Mouse (Mus musculus) forebrain, embryonic 12.5 days (tissue): ENCODE results near the gene Chfr. TPM values are rescaled to one million over a fixed set of nuclear protein-coding genes. Genes with fewer than 3 reads are reported as not detected.

ENCODE experiments used
- ATAC-seq: fragments of 200-750 bp; cut with Nextera tagmentation; 2 replicates; pipeline ENCODE4 v1.8.0; 2017; ENCODE audit warnings: moderate TSS enrichment; ENCODE audit not compliant: low FRiP score
- H3K27ac ChIP-seq: fragments of 300-500 bp; sonication (generic); 2 replicates; pipeline ENCODE4 v1.5.1; 2016; ENCODE audit warnings: mild to moderate bottlenecking
- H3K27me3 ChIP-seq: fragments of 300-500 bp; sonication (generic); 2 replicates; pipeline ENCODE4 v1.6.1; 2016; ENCODE audit warnings: mild to moderate bottlenecking
- H3K36me3 ChIP-seq: fragments of 300-500 bp; sonication (generic); replicated peaks from 2 replicates; pipeline ENCODE4 v1.6.1; 2016; ENCODE audit warnings: mild to moderate bottlenecking
- H3K4me1 ChIP-seq: fragments of 300-500 bp; sonication (generic); 2 replicates; pipeline ENCODE4 v1.6.1; 2016
- H3K4me2 ChIP-seq: fragments of 300-500 bp; sonication (generic); 2 replicates; pipeline ENCODE4 v1.6.1; 2016; ENCODE audit warnings: mild to moderate bottlenecking, moderate library complexity
- H3K4me3 ChIP-seq: fragments of 300-500 bp; sonication (generic); replicated peaks from 2 replicates; pipeline ENCODE4 v1.5.1; 2016; ENCODE audit warnings: mild to moderate bottlenecking
- H3K9ac ChIP-seq: fragments of 300-500 bp; sonication (generic); 2 replicates; pipeline ENCODE4 v1.6.1; 2016; ENCODE audit warnings: mild to moderate bottlenecking
- H3K9me3 ChIP-seq: fragments of 300-500 bp; sonication (generic); 2 replicates; pipeline ENCODE4 v1.6.1; 2016
- WGBS: fragments of 180-500 bp; shearing (Covaris S2); methylation state at CpG from one replicate; pipeline ENCODE4 v1.1.7; 2016; 5-methylcytosine and 5-hydroxymethylcytosine counted together
- polyA plus RNA-seq: library from polyadenylated mRNA; unstranded; fragments of >200 nt; fragmentation: Nextera tagmentation; extraction: Ambion mirVana; gene quantifications from 2 replicates; pipeline ENCODE4 v1.2.1, GENCODE M21; 2016

Chfr gene
- polyA plus RNA-seq, 1 experiment from 2014 or later, result 81.8 TPM

- H3K9ac ChIP-seq, result no peak overlapping the region
- no peak for ATAC-seq
- H3K27me3 ChIP-seq, result no peaks in the 10 kb centered on the region
- peaks cover 7% of the 10 kb centered on the region; the same call in 1 of the 2 replicates for H3K4me1 ChIP-seq
- H3K9me3 ChIP-seq, result no peaks in the 10 kb centered on the region
- no peak overlapping the region for H3K4me2 ChIP-seq
- WGBS, result 100% methylated on average over 3 of the region's 3 CpGs
- H3K27ac ChIP-seq, result no peak overlapping the region
- peaks cover 28% of the 10 kb centered on the region for H3K36me3 ChIP-seq
- H3K4me3 ChIP-seq, result no peak overlapping the region
Observed at GRCm38 (mm10) chr5:110139325-110139724, 3.7 kb downstream of the Chfr start.

GRCm38 (mm10) chr5:110140424-110140823 is 4.8 kb downstream of the Chfr start:
- ATAC-seq, result no peak
- Histone ChIP-seq H3K4me1 (peaks cover 7% of the 10 kb centered on the region; the same call in 1 of the 2 replicates), H3K27ac (no peak overlapping the region), H3K36me3 (peaks cover 39% of the 10 kb centered on the region), H3K9ac (no peak overlapping the region), H3K4me2 (no peak overlapping the region), H3K9me3 (no peaks in the 10 kb centered on the region), H3K4me3 (no peak overlapping the region), H3K27me3 (no peaks in the 10 kb centered on the region)
- WGBS, result 89% methylated on average over 7 of the region's 7 CpGs

GRCm38 (mm10) chr5:110142309-110142708 is 6.7 kb downstream of the Chfr start:
- Histone ChIP-seq H3K27me3 (no peaks in the 10 kb centered on the region), H3K9ac (no peak overlapping the region), H3K9me3 (no peaks in the 10 kb centered on the region), H3K4me3 (no peak overlapping the region), H3K4me2 (no peak overlapping the region), H3K4me1 (no peaks in the 10 kb centered on the region), H3K36me3 (peaks cover 55% of the 10 kb centered on the region), H3K27ac (no peak overlapping the region)
- ATAC-seq, result no peak
- 92% methylated on average over 2 of the region's 2 CpGs for WGBS

GRCm38 (mm10) chr5:110143007-110143406 is 7.4 kb downstream of the Chfr start:
- Histone ChIP-seq H3K9ac (no peak overlapping the region), H3K4me1 (no peaks in the 10 kb centered on the region), H3K36me3 (peaks cover 62% of the 10 kb centered on the region), H3K4me3 (no peak overlapping the region), H3K27ac (no peak overlapping the region), H3K27me3 (no peaks in the 10 kb centered on the region), H3K9me3 (no peaks in the 10 kb centered on the region), H3K4me2 (no peak overlapping the region)
- WGBS, result 88% methylated on average over 5 of the region's 5 CpGs
- no peak for ATAC-seq

- Histone ChIP-seq H3K9me3 (no peaks in the 10 kb centered on the region), H3K4me2 (no peak overlapping the region), H3K36me3 (peaks cover 57% of the 10 kb centered on the region), H3K27me3 (no peaks in the 10 kb centered on the region), H3K9ac (no peak overlapping the region), H3K4me1 (no peaks in the 10 kb centered on the region), H3K27ac (no peak overlapping the region), H3K4me3 (no peak overlapping the region)
- 97% methylated on average over 4 of the region's 4 CpGs for WGBS
- ATAC-seq, result no peak
Observed at GRCm38 (mm10) chr5:110169374-110169773, 33.7 kb downstream of the Chfr start.

GRCm38 (mm10) chr5:110176362-110177020 is 40.8 kb downstream of the Chfr start, which contains the start of gene Golga3:
Gene Golga3 (plus strand): TSS chr5:110176701.
- H3K27ac ChIP-seq, result peak within 1 kb of the TSS; percentile 67
- peak within 1 kb of the TSS; percentile 87 for H3K4me2 ChIP-seq
- H3K9me3 ChIP-seq, result no peaks in the 10 kb centered on the region
- peaks cover 6% of the 10 kb centered on the region for H3K36me3 ChIP-seq
- H3K4me3 ChIP-seq, result peak within 1 kb of the TSS; percentile 92
- H3K9ac ChIP-seq, result peak within 1 kb of the TSS; percentile 87
- peaks cover 13% of the 10 kb centered on the region for H3K4me1 ChIP-seq
- WGBS, result under 1% methylated on average over 41 of the region's 41 CpGs
- peak; percentile 99 for ATAC-seq
- no peaks in the 10 kb centered on the region for H3K27me3 ChIP-seq

- H3K4me2 ChIP-seq, result peak overlapping the region; percentile 87
- H3K9me3 ChIP-seq, result no peaks in the 10 kb centered on the region
- peak overlapping the region; percentile 67 for H3K27ac ChIP-seq
- peak overlapping the region; percentile 87 for H3K9ac ChIP-seq
- 6% methylated on average over 19 of the region's 19 CpGs for WGBS
- peak overlapping the region; percentile 92 for H3K4me3 ChIP-seq
- H3K36me3 ChIP-seq, result peaks cover 5% of the 10 kb centered on the region; the same call in 1 of the 2 replicates
- no peaks in the 10 kb centered on the region for H3K27me3 ChIP-seq
- H3K4me1 ChIP-seq, result peaks cover 13% of the 10 kb centered on the region
- ATAC-seq, result peak; percentile 30; the same call in 1 of the 2 replicates
Observed at GRCm38 (mm10) chr5:110177021-110177420, 41.4 kb downstream of the Chfr start.

GRCm38 (mm10) chr5:110178628-110179027 is 43.0 kb downstream of the Chfr start:
- peaks cover 8% of the 10 kb centered on the region; the same call in 1 of the 2 replicates for H3K36me3 ChIP-seq
- H3K4me1 ChIP-seq, result peaks cover 13% of the 10 kb centered on the region
- no peak for ATAC-seq
- no peak overlapping the region for H3K9ac ChIP-seq
- no peaks in the 10 kb centered on the region for H3K9me3 ChIP-seq
- no peak overlapping the region for H3K27ac ChIP-seq
- no peak overlapping the region for H3K4me2 ChIP-seq
- WGBS, result 86% methylated on average over 2 of the region's 2 CpGs
- H3K4me3 ChIP-seq, result no peak overlapping the region
- H3K27me3 ChIP-seq, result no peaks in the 10 kb centered on the region

GRCm38 (mm10) chr5:110181716-110182115 is 46.1 kb downstream of the Chfr start:
- no peak overlapping the region for H3K4me2 ChIP-seq
- peaks cover 34% of the 10 kb centered on the region for H3K36me3 ChIP-seq
- H3K9me3 ChIP-seq, result no peaks in the 10 kb centered on the region
- no peaks in the 10 kb centered on the region for H3K27me3 ChIP-seq
- no peak for ATAC-seq
- peaks cover 10% of the 10 kb centered on the region for H3K4me1 ChIP-seq
- H3K9ac ChIP-seq, result no peak overlapping the region
- H3K4me3 ChIP-seq, result no peak overlapping the region
- 93% methylated on average over 5 of the region's 5 CpGs for WGBS
- no peak overlapping the region for H3K27ac ChIP-seq

GRCm38 (mm10) chr5:110203164-110203895 is 67.7 kb downstream of the Chfr start:
- Histone ChIP-seq H3K4me1 (no peaks in the 10 kb centered on the region), H3K9ac (no peak overlapping the region), H3K27ac (no peak overlapping the region), H3K4me2 (no peak overlapping the region), H3K36me3 (peaks cover 72% of the 10 kb centered on the region), H3K4me3 (no peak overlapping the region), H3K27me3 (no peaks in the 10 kb centered on the region), H3K9me3 (no peaks in the 10 kb centered on the region)
- WGBS, result 88% methylated on average over 10 of the region's 10 CpGs
- no peak for ATAC-seq

GRCm38 (mm10) chr5:110204777-110205176 is 69.1 kb downstream of the Chfr start:
- Histone ChIP-seq H3K4me3 (no peak overlapping the region), H3K27me3 (no peaks in the 10 kb centered on the region), H3K9me3 (no peaks in the 10 kb centered on the region), H3K36me3 (peaks cover 84% of the 10 kb centered on the region), H3K27ac (no peak overlapping the region), H3K9ac (no peak overlapping the region), H3K4me2 (no peak overlapping the region), H3K4me1 (no peaks in the 10 kb centered on the region)
- no peak for ATAC-seq
- WGBS, result 80% methylated on average over 6 of the region's 6 CpGs

- no peak overlapping the region for H3K4me3 ChIP-seq
- no peaks in the 10 kb centered on the region for H3K27me3 ChIP-seq
- H3K36me3 ChIP-seq, result peaks cover 82% of the 10 kb centered on the region
- H3K4me1 ChIP-seq, result no peaks in the 10 kb centered on the region
- no peak overlapping the region for H3K9ac ChIP-seq
- no peak overlapping the region for H3K4me2 ChIP-seq
- no peak for ATAC-seq
- no peak overlapping the region for H3K27ac ChIP-seq
- 86% methylated on average over 2 of the region's 2 CpGs for WGBS
- no peaks in the 10 kb centered on the region for H3K9me3 ChIP-seq
Observed at GRCm38 (mm10) chr5:110211312-110211711, 75.7 kb downstream of the Chfr start.
